Mouse (Mus musculus) liver, embryonic 15.5 days (tissue): Measurements from ENCODE around the gene Cited2. TPM values are rescaled to one million over a fixed set of nuclear protein-coding genes. Genes with fewer than 3 reads are reported as not detected.

Experiments
- ATAC-seq: fragments of 200-750 bp; cut with Nextera tagmentation; 2 replicates; pipeline ENCODE4 v1.8.0; 2017; ENCODE audit warnings: moderate number of reproducible peaks, mild to moderate bottlenecking, moderate library complexity; ENCODE audit not compliant: insufficient read depth
- H3K27ac ChIP-seq: fragments of 300-500 bp; sonication (generic); replicated peaks from 2 replicates; pipeline ENCODE4 v1.5.1; 2015; ENCODE audit warnings: mild to moderate bottlenecking, inconsistent platforms
- H3K27me3 ChIP-seq: fragments of 300-500 bp; sonication (generic); 2 replicates; pipeline ENCODE4 v1.6.1; 2015; ENCODE audit warnings: mild to moderate bottlenecking, inconsistent platforms
- H3K36me3 ChIP-seq: fragments of 300-500 bp; sonication (generic); replicated peaks from 2 replicates; pipeline ENCODE4 v1.6.1; 2015; ENCODE audit warnings: moderate library complexity, mild to moderate bottlenecking, inconsistent platforms
- H3K4me1 ChIP-seq: fragments of 300-500 bp; sonication (generic); replicated peaks from 2 replicates; pipeline ENCODE4 v1.6.1; 2015; ENCODE audit warnings: inconsistent platforms
- H3K4me2 ChIP-seq: fragments of 300-500 bp; sonication (generic); 2 replicates; pipeline ENCODE4 v1.6.1; 2015; ENCODE audit warnings: moderate library complexity, mild to moderate bottlenecking, inconsistent platforms
- H3K4me3 ChIP-seq: fragments of 300-500 bp; sonication (generic); replicated peaks from 2 replicates; pipeline ENCODE4 v1.5.1; 2015; ENCODE audit warnings: mild to moderate bottlenecking, inconsistent platforms
- H3K9ac ChIP-seq: fragments of 300-500 bp; sonication (generic); 2 replicates; pipeline ENCODE4 v1.6.1; 2015; ENCODE audit warnings: moderate library complexity, mild to moderate bottlenecking, inconsistent platforms
- H3K9me3 ChIP-seq: fragments of 300-500 bp; sonication (generic); replicated peaks from 2 replicates; pipeline ENCODE4 v1.6.1; 2016; ENCODE audit warnings: inconsistent platforms
- WGBS: fragments of 180-500 bp; shearing (Covaris S2); methylation state at CpG from one replicate; pipeline ENCODE4 v1.1.7; 2015; ENCODE audit warnings: mixed read lengths; ENCODE audit not compliant: insufficient replicate concordance; 5-methylcytosine and 5-hydroxymethylcytosine counted together
- polyA plus RNA-seq: library from polyadenylated mRNA; unstranded; fragments of >200 nt; fragmentation: Nextera tagmentation; extraction: Ambion mirVana; gene quantifications from 2 replicates; pipeline ENCODE4 v1.2.1, GENCODE M21; 2015

The Cited2 gene
- polyA plus RNA-seq, 1 experiment from 2014 or later: 17.4 TPM

DNA sequence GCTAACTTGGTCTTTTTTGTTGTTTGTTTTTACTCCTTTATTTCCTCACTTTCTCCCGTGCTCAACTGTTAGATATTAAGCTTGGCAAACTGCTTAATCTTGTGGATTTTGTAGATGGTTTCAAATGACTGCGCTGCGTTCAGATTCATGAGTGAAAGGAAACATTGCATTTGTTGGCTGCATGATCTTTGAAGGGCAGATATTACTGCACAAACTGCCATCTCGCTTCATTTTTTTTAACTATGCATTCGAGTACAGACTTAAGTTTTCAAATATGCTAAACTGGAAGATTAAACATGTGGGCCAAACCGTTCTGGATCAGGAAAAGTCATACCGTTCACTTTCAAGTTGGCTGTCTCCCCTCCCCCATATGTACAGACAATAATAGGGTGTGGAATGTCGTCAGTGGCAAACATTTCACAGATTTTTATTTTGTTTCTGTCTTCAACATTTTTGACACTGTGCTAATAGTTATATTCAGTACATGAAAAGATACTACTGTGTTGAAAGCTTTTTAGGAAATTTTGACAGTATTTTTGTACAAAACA, 2.1 kb downstream of the Cited2 start:
- Histone ChIP-seq H3K9ac (no peak overlapping the region), H3K27me3 (no peaks in the 10 kb centered on the region)

DNA sequence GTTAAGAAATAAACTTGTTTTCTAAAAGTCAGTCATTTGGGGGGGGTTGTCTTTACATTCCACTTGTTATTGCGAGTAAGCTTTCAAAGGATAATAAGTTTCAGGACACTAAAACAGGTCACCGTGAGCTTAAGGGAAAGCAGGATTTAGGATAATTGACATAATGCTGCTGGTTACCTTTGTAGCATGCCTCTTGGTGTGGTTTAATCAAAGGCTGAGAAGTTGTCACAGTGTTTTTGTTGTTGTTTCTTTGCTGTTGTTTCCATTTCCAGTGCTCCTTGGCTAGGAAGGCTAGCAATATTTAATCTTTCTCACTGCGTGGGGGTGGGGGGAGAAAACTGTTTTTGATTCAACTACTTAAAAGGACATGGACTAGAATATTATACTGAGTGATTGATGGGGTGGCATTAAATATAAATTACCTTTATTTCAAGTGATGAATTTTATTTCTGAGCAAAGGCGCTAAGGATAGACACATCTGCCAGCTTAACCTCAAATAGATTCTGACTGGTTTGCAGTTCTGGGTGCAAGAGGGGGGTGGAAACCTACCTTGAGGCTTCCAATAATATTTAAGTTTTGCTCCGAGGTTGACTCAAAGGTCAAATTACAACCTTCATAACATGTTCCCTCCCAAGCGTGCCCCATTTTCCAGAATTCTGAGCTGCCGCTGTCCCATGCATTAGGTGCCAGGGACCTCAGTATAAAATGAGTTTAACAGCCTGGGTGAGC, 2.8 kb downstream of the Cited2 start:
- H3K9ac ChIP-seq: no peak overlapping the region
- WGBS: 65% methylated on average over 7 of the region's 7 CpGs
- no peak for ATAC-seq

More for the DNA sequence above, 2.1 kb downstream of the Cited2 start:
- ATAC-seq: no peak
- H3K4me1 ChIP-seq: peaks cover 67% of the 10 kb centered on the region
- H3K27ac ChIP-seq: no peak overlapping the region
- H3K9me3 ChIP-seq: no peaks in the 10 kb centered on the region
- WGBS: 29% methylated on average over 8 of the region's 8 CpGs
- no peaks in the 10 kb centered on the region for H3K36me3 ChIP-seq
- H3K4me3 ChIP-seq: peak overlapping the region; percentile 87
- peak overlapping the region; percentile 98 for H3K4me2 ChIP-seq

GRCm38 (mm10) chr10:17726373-17726720, 3.3 kb downstream of the Cited2 start:
- Histone ChIP-seq H3K9ac (no peak overlapping the region), H3K27me3 (no peaks in the 10 kb centered on the region), H3K27ac (peak overlapping the region; percentile 74), H3K36me3 (no peaks in the 10 kb centered on the region), H3K9me3 (no peaks in the 10 kb centered on the region), H3K4me1 (peaks cover 55% of the 10 kb centered on the region), H3K4me3 (no peak overlapping the region), H3K4me2 (peak overlapping the region; percentile 48)
- WGBS: 68% methylated on average over 2 of the region's 2 CpGs
- ATAC-seq: no peak

More for the DNA sequence above, 2.8 kb downstream of the Cited2 start:
- 0 out of 2 replicates have a peak overlapping the region, but pooled peaks have one; percentile 74 for H3K27ac ChIP-seq
- no peaks in the 10 kb centered on the region for H3K9me3 ChIP-seq
- H3K4me1 ChIP-seq: peaks cover 60% of the 10 kb centered on the region
- H3K27me3 ChIP-seq: no peaks in the 10 kb centered on the region
- H3K4me2 ChIP-seq: peak overlapping the region; percentile 48
- peak overlapping the region; percentile 22 for H3K4me3 ChIP-seq
- H3K36me3 ChIP-seq: no peaks in the 10 kb centered on the region

DNA sequence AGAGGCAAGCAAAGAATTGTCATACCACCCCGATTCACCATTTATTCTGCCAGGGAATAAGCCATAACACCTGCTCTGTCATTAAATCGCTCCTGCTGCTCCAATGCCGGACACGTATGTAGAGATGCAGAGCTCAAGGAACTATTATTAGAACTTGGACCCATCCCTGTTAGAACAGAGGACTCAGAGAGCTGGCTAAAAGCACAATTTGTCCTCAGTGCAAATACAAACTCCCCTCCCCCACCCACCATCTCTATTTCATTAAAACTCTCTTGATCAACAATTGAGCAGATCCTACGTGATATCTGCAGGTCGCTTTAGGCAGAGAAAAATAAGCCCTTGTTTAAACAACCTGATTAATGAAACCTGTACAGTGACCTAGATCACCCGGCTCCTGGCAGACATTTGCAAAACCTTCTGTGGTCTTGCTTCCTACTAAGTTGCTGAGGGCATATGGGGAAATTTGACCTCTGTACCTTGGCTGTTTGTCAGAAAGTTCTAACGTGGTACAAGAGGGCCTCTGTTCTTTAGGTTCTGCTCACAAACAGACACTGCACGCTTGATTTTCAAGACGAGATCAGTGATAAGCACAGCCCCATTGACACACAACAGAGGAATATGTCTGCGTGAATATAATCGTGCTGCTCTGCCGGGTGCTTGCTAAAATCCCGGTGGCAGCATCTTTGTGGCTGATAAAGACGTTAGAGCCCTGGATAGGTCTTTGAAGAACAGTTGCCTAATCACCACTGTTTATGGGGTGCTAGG, 4.3 kb downstream of the Cited2 start:
- Histone ChIP-seq H3K27me3 (no peaks in the 10 kb centered on the region), H3K36me3 (no peaks in the 10 kb centered on the region), H3K27ac (peak overlapping the region; percentile 74), H3K4me2 (peak overlapping the region; percentile 48), H3K9me3 (no peaks in the 10 kb centered on the region), H3K4me3 (peak overlapping the region; percentile 14; the same call in 1 of the 2 replicates), H3K9ac (no peak overlapping the region), H3K4me1 (peaks cover 46% of the 10 kb centered on the region)
- 18% methylated on average over 15 of the region's 15 CpGs for WGBS
- ATAC-seq: no peak

- Histone ChIP-seq H3K27me3 (no peaks in the 10 kb centered on the region), H3K4me3 (peak overlapping the region; percentile 14; the same call in 1 of the 2 replicates), H3K36me3 (no peaks in the 10 kb centered on the region), H3K27ac (peak overlapping the region; percentile 74), H3K4me1 (peaks cover 41% of the 10 kb centered on the region), H3K9me3 (no peaks in the 10 kb centered on the region), H3K9ac (no peak overlapping the region), H3K4me2 (peak overlapping the region; percentile 48)
- WGBS: 2% methylated on average over 5 of the region's 5 CpGs
- ATAC-seq: no peak
Observed at GRCm38 (mm10) chr10:17727926-17728279, 4.9 kb downstream of the Cited2 start.

DNA sequence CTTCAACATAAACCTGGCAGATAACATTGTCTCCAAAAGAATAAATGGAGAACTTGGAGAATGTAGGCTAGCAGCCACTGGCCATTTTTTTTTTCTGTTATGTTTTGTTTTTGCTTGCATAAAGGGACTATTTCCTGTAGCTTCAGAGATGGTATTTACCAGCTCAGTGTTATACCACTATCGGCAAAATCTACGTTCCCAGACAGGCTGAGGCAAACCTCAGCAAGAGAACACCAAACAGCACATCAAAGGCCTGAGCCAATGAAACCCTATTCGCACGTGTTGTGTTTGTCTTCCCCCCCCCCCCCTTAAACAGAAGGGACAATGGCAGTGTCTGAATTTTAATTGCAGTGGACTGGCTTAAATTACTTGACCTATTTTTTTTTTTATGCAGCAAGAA, 5.7 kb downstream of the Cited2 start:
- Histone ChIP-seq H3K9me3 (no peaks in the 10 kb centered on the region), H3K27me3 (no peaks in the 10 kb centered on the region), H3K36me3 (no peaks in the 10 kb centered on the region), H3K4me3 (no peak overlapping the region), H3K4me1 (peaks cover 35% of the 10 kb centered on the region), H3K27ac (no peak overlapping the region), H3K4me2 (no peak overlapping the region), H3K9ac (no peak overlapping the region)
- WGBS: 24% methylated on average over 4 of the region's 4 CpGs
- no peak for ATAC-seq

DNA sequence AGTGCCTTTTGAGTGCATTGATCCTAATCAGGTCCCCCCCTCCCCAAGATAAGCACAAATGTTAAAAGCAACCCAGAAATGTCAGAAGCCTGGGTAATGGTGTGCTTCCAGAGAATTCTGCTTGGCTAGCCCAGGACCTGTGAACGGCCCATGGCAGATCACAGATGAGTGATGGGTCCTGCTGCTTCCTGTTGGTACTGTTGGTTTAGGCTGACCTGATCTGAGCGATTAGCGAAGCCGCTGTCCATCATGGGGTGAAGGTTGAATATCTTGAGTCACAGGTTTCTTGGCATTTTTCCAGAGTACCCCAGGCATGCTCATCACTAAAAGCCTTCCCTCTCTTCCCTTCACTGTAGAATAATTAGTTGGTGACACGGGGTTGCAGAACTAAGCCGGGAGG, 6.5 kb downstream of the Cited2 start:
- Histone ChIP-seq H3K9me3 (no peaks in the 10 kb centered on the region), H3K4me1 (peaks cover 28% of the 10 kb centered on the region), H3K27me3 (no peaks in the 10 kb centered on the region), H3K9ac (no peak overlapping the region), H3K27ac (no peak overlapping the region), H3K4me2 (no peak overlapping the region), H3K36me3 (no peaks in the 10 kb centered on the region), H3K4me3 (no peak overlapping the region)
- WGBS: 50% methylated on average over 6 of the region's 6 CpGs
- ATAC-seq: no peak

DNA sequence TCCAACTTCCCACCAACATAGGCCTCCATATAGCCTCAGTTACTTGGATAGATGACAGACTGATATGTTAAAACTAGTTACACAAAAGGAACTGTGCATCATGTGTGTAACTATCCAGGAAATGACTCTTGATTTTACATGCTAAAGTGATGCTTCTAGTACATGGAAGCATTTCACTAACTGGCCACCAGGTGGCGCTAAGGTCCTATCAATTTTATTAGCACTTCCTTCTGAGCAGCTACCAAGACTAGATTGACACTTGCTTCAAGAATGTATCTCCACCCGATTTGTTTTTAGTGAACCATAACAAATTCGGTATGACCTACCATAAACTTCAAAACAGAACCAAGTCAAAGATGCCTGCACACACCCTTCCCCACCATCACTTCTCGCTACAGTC, 10.0 kb downstream of the Cited2 start:
- H3K4me2 ChIP-seq: no peak overlapping the region
- no peaks in the 10 kb centered on the region for H3K9me3 ChIP-seq
- no peak for ATAC-seq
- 23% methylated on average over 4 of the region's 4 CpGs for WGBS
- H3K27ac ChIP-seq: no peak overlapping the region
- no peaks in the 10 kb centered on the region for H3K36me3 ChIP-seq
- H3K4me3 ChIP-seq: no peak overlapping the region
- H3K9ac ChIP-seq: no peak overlapping the region
- H3K27me3 ChIP-seq: no peaks in the 10 kb centered on the region
- 0 out of 2 replicates have a peak, but pooled peaks cover 3% of the 10 kb centered on the region for H3K4me1 ChIP-seq

DNA sequence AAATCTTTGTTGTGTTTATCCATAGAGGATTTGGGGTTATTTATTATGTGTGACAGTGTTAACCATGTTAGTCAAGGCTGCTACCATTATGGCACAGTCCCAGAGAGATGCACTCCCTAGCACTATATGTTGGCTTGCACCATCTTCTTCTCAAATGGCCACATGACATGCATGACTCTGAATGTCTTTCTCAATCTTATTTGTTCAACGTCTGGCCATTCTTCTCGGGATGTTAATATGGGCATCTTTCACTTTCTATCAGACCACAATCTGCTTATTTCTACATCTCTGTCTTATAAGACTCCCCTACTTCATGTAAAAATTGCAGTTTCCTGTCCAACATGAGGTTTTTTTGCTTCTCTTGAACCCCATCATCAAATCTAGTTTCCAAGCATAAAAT, 19.6 kb downstream of the Cited2 start:
- H3K27ac ChIP-seq: no peak overlapping the region
- no peak for ATAC-seq

DNA sequence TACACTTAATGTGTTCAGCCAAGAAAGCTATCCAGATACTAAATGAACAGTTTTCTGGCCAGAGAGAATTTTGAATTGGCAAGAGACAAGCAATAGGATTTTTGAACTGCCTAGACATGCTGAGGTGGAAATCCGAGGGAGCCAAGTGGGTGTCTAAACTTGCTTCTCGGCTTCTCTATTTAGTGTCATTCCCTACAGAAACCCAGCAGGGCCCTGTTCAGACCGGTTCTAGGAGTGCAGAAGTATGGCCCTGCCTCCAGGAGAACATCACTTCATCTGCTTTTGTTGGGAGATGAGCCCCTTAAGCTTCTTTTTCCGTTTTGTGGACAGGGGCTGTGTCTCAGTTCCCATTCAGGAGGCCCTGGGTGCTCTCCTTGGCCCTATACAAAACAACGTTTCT, 29.5 kb downstream of the Cited2 start:
- Histone ChIP-seq H3K27ac (no peak overlapping the region), H3K36me3 (no peaks in the 10 kb centered on the region), H3K4me1 (no peaks in the 10 kb centered on the region), H3K9ac (no peak overlapping the region), H3K9me3 (no peaks in the 10 kb centered on the region), H3K4me3 (no peak overlapping the region), H3K27me3 (no peaks in the 10 kb centered on the region), H3K4me2 (no peak overlapping the region)
- ATAC-seq: no peak
- 58% methylated on average over 5 of the region's 5 CpGs for WGBS

More for the DNA sequence above, 19.6 kb downstream of the Cited2 start:
- Histone ChIP-seq H3K4me1 (no peaks in the 10 kb centered on the region), H3K4me2 (no peak overlapping the region), H3K36me3 (no peaks in the 10 kb centered on the region), H3K4me3 (no peak overlapping the region), H3K9ac (no peak overlapping the region), H3K27me3 (no peaks in the 10 kb centered on the region), H3K9me3 (no peaks in the 10 kb centered on the region)
- 80% methylated on average over 2 of the region's 2 CpGs for WGBS

DNA sequence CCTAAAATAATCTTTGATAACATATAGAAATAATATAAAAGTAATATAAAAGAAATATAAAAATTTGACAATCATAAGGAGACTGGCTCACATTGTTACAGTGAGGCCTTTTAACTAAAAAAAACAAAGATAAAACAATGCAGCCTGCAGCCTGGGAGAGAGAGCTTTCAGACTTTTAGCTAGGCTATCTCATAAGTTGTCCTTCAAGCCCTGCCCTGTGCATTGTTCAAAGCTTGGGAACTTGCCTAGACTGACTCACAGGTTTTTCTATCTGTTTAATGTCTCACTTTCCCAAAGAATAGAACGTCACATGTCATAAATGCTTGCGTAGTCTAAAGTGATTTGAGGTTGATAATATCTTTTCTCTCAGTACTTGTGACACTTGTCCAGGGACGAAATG, 36.8 kb downstream of the Cited2 start:
- Histone ChIP-seq H3K4me1 (0 out of 2 replicates have a peak, but pooled peaks cover 3% of the 10 kb centered on the region), H3K27me3 (no peaks in the 10 kb centered on the region), H3K9ac (no peak overlapping the region), H3K4me3 (no peak overlapping the region), H3K27ac (no peak overlapping the region), H3K4me2 (no peak overlapping the region), H3K9me3 (no peaks in the 10 kb centered on the region), H3K36me3 (no peaks in the 10 kb centered on the region)
- ATAC-seq: no peak
- WGBS: 66% methylated on average over 3 of the region's 3 CpGs
